Mouse (Mus musculus): ENCODE results near the gene Emx1.

Gene Emx1

GRCm38 (mm10) chr6:85230762-85231161 is 43.5 kb downstream of the Emx1 start:
- no peak for DNase-seq (ENCODE audit: low spot score)

DNA sequence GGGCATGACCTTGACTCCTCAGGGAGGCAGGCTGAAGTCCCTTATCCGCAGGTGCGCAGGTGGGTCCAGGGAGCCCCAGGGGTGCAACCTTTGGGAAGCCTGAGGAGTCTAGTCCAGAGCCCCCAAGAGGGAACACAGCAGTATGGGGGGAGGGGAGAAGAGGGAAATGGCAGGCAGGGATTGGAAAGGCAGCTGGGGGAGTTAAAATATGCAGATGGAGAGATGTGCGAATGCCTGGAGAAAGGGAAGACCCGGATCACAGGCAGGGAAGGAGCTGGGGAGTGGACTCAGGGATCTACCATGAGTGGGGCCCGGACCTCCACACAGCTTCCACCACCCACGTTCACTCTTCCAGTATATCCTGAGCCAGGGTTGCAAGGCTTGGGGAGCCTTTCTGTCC is 44.2 kb downstream of the Emx1 start:
- DNase-seq (ENCODE audit: low spot score) = peak; percentile 36

- DNase-seq (ENCODE audit: low spot score) = no peak
Observed at GRCm38 (mm10) chr6:85232045-85232444, 44.8 kb downstream of the Emx1 start.

DNA sequence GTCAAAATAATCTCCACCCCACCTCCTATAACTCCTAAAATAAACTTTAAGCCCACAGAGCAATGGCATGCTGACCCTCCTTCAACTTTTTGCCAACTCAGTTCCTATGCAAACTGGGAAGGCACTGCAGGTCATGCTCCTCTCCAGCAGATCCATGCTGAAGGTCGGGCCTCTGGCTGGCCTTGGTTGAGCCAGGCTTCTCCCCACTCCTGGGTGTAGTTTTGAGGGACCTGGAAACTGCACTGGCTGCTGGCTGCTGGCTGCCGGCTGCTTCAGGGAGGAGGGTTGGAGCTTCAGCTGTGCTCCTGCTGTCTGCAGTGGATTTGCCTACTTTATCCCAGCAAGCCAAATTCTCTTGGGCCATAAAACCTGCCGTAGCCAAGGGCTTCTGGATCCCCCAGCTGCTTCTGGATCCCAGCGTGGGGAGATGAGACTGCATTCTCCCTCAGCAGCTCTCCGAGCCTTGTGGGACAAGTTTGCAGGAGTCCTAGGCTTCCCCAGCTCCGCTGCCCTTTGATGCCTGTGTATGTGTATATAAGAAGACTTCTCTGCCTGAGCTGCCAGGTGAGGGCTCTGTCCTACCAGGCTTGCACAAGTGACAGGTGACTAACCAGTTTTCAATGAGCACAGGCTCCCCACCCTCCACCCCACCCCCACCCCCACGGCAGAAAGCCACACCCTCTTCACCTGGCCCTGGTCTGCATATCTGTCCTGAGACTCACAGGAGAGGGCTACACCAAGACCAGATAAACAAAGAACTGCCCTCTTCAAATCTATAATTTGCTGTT is 45.8 kb downstream of the Emx1 start:
- no peak for DNase-seq (ENCODE audit: low spot score)

- no peak for DNase-seq (ENCODE audit: low spot score)
Observed at GRCm38 (mm10) chr6:85234796-85235195, 47.6 kb downstream of the Emx1 start.

DNA sequence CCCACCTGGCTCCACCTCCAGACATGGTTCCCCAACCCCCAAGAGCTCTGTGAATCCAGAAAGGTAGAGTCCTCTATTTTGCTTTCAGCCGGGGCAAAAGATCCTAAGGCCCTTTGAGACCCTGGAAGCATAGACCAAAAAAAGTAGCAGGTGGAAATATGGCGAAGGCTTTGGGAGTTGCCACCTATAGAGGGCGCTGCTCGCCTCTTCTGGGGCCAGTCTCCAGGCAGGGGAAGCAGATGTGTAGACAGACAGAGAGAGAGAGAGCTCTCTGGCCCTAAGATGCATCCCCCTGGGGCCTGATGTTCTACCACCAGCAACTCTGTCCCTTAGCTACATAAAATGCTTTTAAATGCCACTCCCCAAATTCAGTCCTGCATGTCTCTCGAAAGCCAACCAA is 49.8 kb downstream of the Emx1 start:
- peak; percentile 58 for DNase-seq (ENCODE audit: low spot score)

GRCm38 (mm10) chr6:85237595-85238337 is 50.5 kb downstream of the Emx1 start:
- DNase-seq (ENCODE audit: low spot score) = no peak

- DNase-seq (ENCODE audit: low spot score) = peak; percentile 87
Observed at GRCm38 (mm10) chr6:85239044-85239489, 51.8 kb downstream of the Emx1 start.

- no peak for DNase-seq (ENCODE audit: low spot score)
Observed at GRCm38 (mm10) chr6:85249821-85250220, 62.6 kb downstream of the Emx1 start.

GRCm38 (mm10) chr6:85250811-85251241 is 63.6 kb downstream of the Emx1 start:
- no peak for DNase-seq (ENCODE audit: low spot score)

- DNase-seq (ENCODE audit: low spot score) = no peak
Observed at GRCm38 (mm10) chr6:85252251-85253058, 65.2 kb downstream of the Emx1 start.

- no peak for DNase-seq (ENCODE audit: low spot score)
Observed at GRCm38 (mm10) chr6:85253275-85253674, 66.0 kb downstream of the Emx1 start.
